Mouse (Mus musculus): ENCODE measurements around the gene Banp. TPM values are rescaled to one million over a fixed set of nuclear protein-coding genes. Genes with fewer than 3 reads are reported as not detected.

Banp gene
- polyA plus RNA-seq, 1 experiment = 68.4 TPM

GRCm38 (mm10) chr8:121970225-121970624 lies 20.7 kb downstream of the Banp start:
- H3K27ac ChIP-seq (ENCODE audit: insufficient read depth, low read length) = no peak overlapping the region

GRCm38 (mm10) chr8:121971488-121972058 lies 22.0 kb downstream of the Banp start:
- Histone ChIP-seq H3K27ac (ENCODE audit: insufficient read depth, low read length) (peak overlapping the region; percentile 33; the same call in 1 of the 2 replicates), H3K4me3 (ENCODE audit: insufficient read depth, low read length) (no peak overlapping the region), H3K4me1 (ENCODE audit: control insufficient read depth, insufficient read depth, low read length) (peaks cover 4% of the 10 kb centered on the region)
- TF ChIP-seq POLR2A (IDR thresholded peaks at IDR 0.05; ENCODE audit: extremely low read depth, insufficient read depth, low read length) (no peak), CTCF (IDR thresholded peaks at IDR 0.05; ENCODE audit: extremely low read depth, insufficient read depth, low read length) (no peak)

More at GRCm38 (mm10) chr8:121970225-121970624, 20.7 kb downstream of the Banp start:
- TF ChIP-seq POLR2A (IDR thresholded peaks at IDR 0.05; ENCODE audit: extremely low read depth, insufficient read depth, low read length) = no peak
- TF ChIP-seq CTCF (IDR thresholded peaks at IDR 0.05; ENCODE audit: extremely low read depth, insufficient read depth, low read length) = no peak
- H3K4me3 ChIP-seq (ENCODE audit: insufficient read depth, low read length) = no peak overlapping the region
- H3K4me1 ChIP-seq (ENCODE audit: control insufficient read depth, insufficient read depth, low read length) = peaks cover 6% of the 10 kb centered on the region

- Histone ChIP-seq H3K4me1 (ENCODE audit: control insufficient read depth, insufficient read depth, low read length) (no peaks in the 10 kb centered on the region), H3K27ac (ENCODE audit: insufficient read depth, low read length) (no peak overlapping the region), H3K4me3 (ENCODE audit: insufficient read depth, low read length) (no peak overlapping the region)
- TF ChIP-seq CTCF (IDR thresholded peaks at IDR 0.05; ENCODE audit: extremely low read depth, insufficient read depth, low read length) (no peak), POLR2A (IDR thresholded peaks at IDR 0.05; ENCODE audit: extremely low read depth, insufficient read depth, low read length) (no peak)
These were observed 24.4 kb downstream of the Banp start for GRCm38 (mm10) chr8:121973906-121974305.

- Histone ChIP-seq H3K4me1 (ENCODE audit: control insufficient read depth, insufficient read depth, low read length) (no peaks in the 10 kb centered on the region), H3K4me3 (ENCODE audit: insufficient read depth, low read length) (no peak overlapping the region), H3K27ac (ENCODE audit: insufficient read depth, low read length) (no peak overlapping the region)
- no peak for TF ChIP-seq POLR2A (IDR thresholded peaks at IDR 0.05; ENCODE audit: extremely low read depth, insufficient read depth, low read length)
- peak; percentile 82 for TF ChIP-seq CTCF (IDR thresholded peaks at IDR 0.05; ENCODE audit: extremely low read depth, insufficient read depth, low read length)
These were observed 28.5 kb downstream of the Banp start for GRCm38 (mm10) chr8:121977819-121978590.

GRCm38 (mm10) chr8:121978670-121979069 lies 29.1 kb downstream of the Banp start:
- Histone ChIP-seq H3K4me1 (ENCODE audit: control insufficient read depth, insufficient read depth, low read length) (no peaks in the 10 kb centered on the region), H3K4me3 (ENCODE audit: insufficient read depth, low read length) (no peak overlapping the region), H3K27ac (ENCODE audit: insufficient read depth, low read length) (no peak overlapping the region)

GRCm38 (mm10) chr8:121980792-121981519 lies 31.4 kb downstream of the Banp start:
- TF ChIP-seq CTCF (IDR thresholded peaks at IDR 0.05; ENCODE audit: extremely low read depth, insufficient read depth, low read length) = no peak
- TF ChIP-seq POLR2A (IDR thresholded peaks at IDR 0.05; ENCODE audit: extremely low read depth, insufficient read depth, low read length) = no peak
- Histone ChIP-seq H3K4me3 (ENCODE audit: insufficient read depth, low read length) (no peak overlapping the region), H3K4me1 (ENCODE audit: control insufficient read depth, insufficient read depth, low read length) (no peaks in the 10 kb centered on the region), H3K27ac (ENCODE audit: insufficient read depth, low read length) (no peak overlapping the region)

More at GRCm38 (mm10) chr8:121978670-121979069, 29.1 kb downstream of the Banp start:
- TF ChIP-seq CTCF (IDR thresholded peaks at IDR 0.05; ENCODE audit: extremely low read depth, insufficient read depth, low read length) = no peak
- no peak for TF ChIP-seq POLR2A (IDR thresholded peaks at IDR 0.05; ENCODE audit: extremely low read depth, insufficient read depth, low read length)

- H3K27ac ChIP-seq (ENCODE audit: insufficient read depth, low read length) = no peak overlapping the region
- H3K4me1 ChIP-seq (ENCODE audit: control insufficient read depth, insufficient read depth, low read length) = no peaks in the 10 kb centered on the region
- TF ChIP-seq CTCF (IDR thresholded peaks at IDR 0.05; ENCODE audit: extremely low read depth, insufficient read depth, low read length) (no peak), POLR2A (IDR thresholded peaks at IDR 0.05; ENCODE audit: extremely low read depth, insufficient read depth, low read length) (no peak)
- H3K4me3 ChIP-seq (ENCODE audit: insufficient read depth, low read length) = no peak overlapping the region
These were observed 32.0 kb downstream of the Banp start for GRCm38 (mm10) chr8:121981520-121981895.

- Histone ChIP-seq H3K27ac (ENCODE audit: insufficient read depth, low read length) (no peak overlapping the region), H3K4me3 (ENCODE audit: insufficient read depth, low read length) (no peak overlapping the region), H3K4me1 (ENCODE audit: control insufficient read depth, insufficient read depth, low read length) (peaks cover 2% of the 10 kb centered on the region; the same call in 1 of the 2 replicates)
- TF ChIP-seq POLR2A (IDR thresholded peaks at IDR 0.05; ENCODE audit: extremely low read depth, insufficient read depth, low read length) (no peak), CTCF (IDR thresholded peaks at IDR 0.05; ENCODE audit: extremely low read depth, insufficient read depth, low read length) (no peak)
These were observed 36.1 kb downstream of the Banp start for GRCm38 (mm10) chr8:121985673-121986072.

- Histone ChIP-seq H3K27ac (ENCODE audit: insufficient read depth, low read length) (no peak overlapping the region), H3K4me3 (ENCODE audit: insufficient read depth, low read length) (no peak overlapping the region), H3K4me1 (ENCODE audit: control insufficient read depth, insufficient read depth, low read length) (peaks cover 4% of the 10 kb centered on the region; the same call in 1 of the 2 replicates)
- TF ChIP-seq CTCF (IDR thresholded peaks at IDR 0.05; ENCODE audit: extremely low read depth, insufficient read depth, low read length) = no peak
- TF ChIP-seq POLR2A (IDR thresholded peaks at IDR 0.05; ENCODE audit: extremely low read depth, insufficient read depth, low read length) = no peak
These were observed 38.3 kb downstream of the Banp start for GRCm38 (mm10) chr8:121987892-121988291.
